Mouse (Mus musculus): ENCODE data around the gene Th. TPM values are rescaled to one million over a fixed set of nuclear protein-coding genes. Genes with fewer than 3 reads are reported as not detected.

Th gene
- polyA plus RNA-seq, 2 experiments = 0.26 to 0.40 TPM

DNA sequence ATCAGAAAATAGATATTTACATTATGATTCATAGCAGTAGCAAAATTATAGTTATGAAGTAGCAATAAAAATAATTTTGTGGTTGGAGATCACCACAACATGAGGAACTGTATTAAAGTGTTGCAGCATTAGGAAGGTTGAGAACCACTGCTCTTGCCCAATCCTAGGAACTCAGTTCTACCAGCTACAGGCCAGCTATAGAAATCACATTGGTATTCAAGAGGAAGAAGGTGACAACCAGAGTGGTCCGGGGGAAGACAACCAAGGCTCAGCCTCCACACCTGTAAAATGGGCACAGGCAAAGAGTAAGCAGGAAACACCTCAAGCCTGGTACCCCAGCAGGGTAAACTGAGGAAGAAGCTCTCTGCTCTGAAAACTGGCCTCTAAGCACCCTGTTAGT lies 27.9 kb upstream of the Th start:
- Histone ChIP-seq H3K27ac (replicated peaks; ENCODE audit: low read depth, low read length) (no peak overlapping the region), H3K9me3 (ENCODE audit: control insufficient read depth, low read length) (no peaks in the 10 kb centered on the region), H3K9ac (ENCODE audit: low read depth, low read length, severe bottlenecking) (no peak overlapping the region), H3K4me2 (replicated peaks; ENCODE audit: low read depth, low read length, severe bottlenecking) (no peak overlapping the region), H3K36me3 (ENCODE audit: control insufficient read depth, insufficient read depth, low read length) (no peaks in the 10 kb centered on the region), H3K27me3 (ENCODE audit: control insufficient read depth, insufficient read depth, low read length) (no peaks in the 10 kb centered on the region), H3K4me1 (ENCODE audit: control insufficient read depth, insufficient read depth, low read length) (no peaks in the 10 kb centered on the region), H3K4me3 (replicated peaks; ENCODE audit: low read length) (no peak overlapping the region)
- 72% methylated on average over 1 of the region's 1 CpGs for WGBS
- no peak for DNase-seq (ENCODE audit: low spot score)
- no peak for ATAC-seq (ENCODE audit: low FRiP score, low read depth)
- no peak for TF ChIP-seq POLR2A (IDR thresholded peaks at IDR 0.05; ENCODE audit: borderline replicate concordance, extremely low read depth, insufficient read depth, insufficient read length)

DNA sequence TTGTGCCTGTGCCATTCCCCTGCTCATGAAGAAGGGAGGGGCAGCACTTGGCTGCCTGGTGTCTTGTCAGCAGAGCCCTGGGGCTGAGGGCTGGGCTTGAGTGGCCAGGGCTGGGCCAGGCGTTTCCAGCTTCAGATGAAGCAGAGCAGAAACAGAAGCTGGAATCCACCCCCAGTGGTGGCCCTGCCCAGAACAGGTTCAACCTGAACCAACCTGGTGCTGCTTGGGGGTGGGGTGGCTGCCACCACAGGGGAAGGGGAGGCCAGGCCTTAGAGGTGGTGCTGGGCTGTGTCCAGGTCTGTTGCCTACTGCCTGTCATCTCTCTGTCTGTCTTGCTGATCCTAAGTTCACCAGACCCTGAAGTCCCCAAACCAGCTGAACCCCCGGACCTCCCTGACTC lies 25.1 kb upstream of the Th start:
- TF ChIP-seq POLR2A (IDR thresholded peaks at IDR 0.05; ENCODE audit: borderline replicate concordance, extremely low read depth, insufficient read depth, insufficient read length) = no peak
- Histone ChIP-seq H3K9ac (ENCODE audit: low read depth, low read length, severe bottlenecking) (no peak overlapping the region), H3K4me1 (ENCODE audit: control insufficient read depth, insufficient read depth, low read length) (no peaks in the 10 kb centered on the region), H3K4me2 (replicated peaks; ENCODE audit: low read depth, low read length, severe bottlenecking) (no peak overlapping the region), H3K9me3 (ENCODE audit: control insufficient read depth, low read length) (no peaks in the 10 kb centered on the region), H3K36me3 (ENCODE audit: control insufficient read depth, insufficient read depth, low read length) (no peaks in the 10 kb centered on the region), H3K4me3 (replicated peaks; ENCODE audit: low read length) (no peak overlapping the region), H3K27ac (replicated peaks; ENCODE audit: low read depth, low read length) (no peak overlapping the region), H3K27me3 (ENCODE audit: control insufficient read depth, insufficient read depth, low read length) (no peaks in the 10 kb centered on the region)
- 58% methylated on average over 2 of the region's 2 CpGs for WGBS
- DNase-seq (ENCODE audit: low spot score) (peak; percentile 7), ATAC-seq (ENCODE audit: low FRiP score, low read depth) (no peak)

DNA sequence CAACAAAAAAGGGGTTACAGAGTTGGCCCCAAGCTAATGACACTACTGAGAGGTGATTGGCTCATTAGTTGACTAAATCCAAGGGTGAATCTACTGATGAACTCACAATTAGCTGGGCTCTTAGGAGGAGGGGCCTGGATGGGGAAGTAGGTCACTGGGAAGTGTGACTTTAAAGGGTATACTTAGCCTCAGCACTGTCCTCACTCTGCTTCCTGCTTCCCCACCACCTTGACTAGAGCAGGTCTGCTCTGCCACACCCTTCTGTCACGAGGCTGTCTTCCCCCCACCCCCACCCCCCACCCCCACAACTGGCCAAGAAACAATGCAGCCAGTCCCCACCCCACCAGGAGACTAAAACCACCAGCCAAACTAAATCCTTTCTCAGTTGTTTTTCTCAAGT lies 18.6 kb upstream of the Th start:
- no peaks in the 10 kb centered on the region for H3K4me1 ChIP-seq (ENCODE audit: control insufficient read depth, insufficient read depth, low read length)
- H3K27me3 ChIP-seq (ENCODE audit: control insufficient read depth, insufficient read depth, low read length) = no peaks in the 10 kb centered on the region
- H3K36me3 ChIP-seq (ENCODE audit: control insufficient read depth, insufficient read depth, low read length) = no peaks in the 10 kb centered on the region
- no peak overlapping the region for H3K4me2 ChIP-seq (replicated peaks; ENCODE audit: low read depth, low read length, severe bottlenecking)
- 10% methylated on average over 1 of the region's 1 CpGs for WGBS
- DNase-seq (ENCODE audit: low spot score) (no peak), ATAC-seq (ENCODE audit: low FRiP score, low read depth) (no peak)
- no peak overlapping the region for H3K4me3 ChIP-seq (replicated peaks; ENCODE audit: low read length)
- no peak overlapping the region for H3K9ac ChIP-seq (ENCODE audit: low read depth, low read length, severe bottlenecking)
- H3K9me3 ChIP-seq (ENCODE audit: control insufficient read depth, low read length) = no peaks in the 10 kb centered on the region
- no peak overlapping the region for H3K27ac ChIP-seq (replicated peaks; ENCODE audit: low read depth, low read length)
- TF ChIP-seq POLR2A (IDR thresholded peaks at IDR 0.05; ENCODE audit: borderline replicate concordance, extremely low read depth, insufficient read depth, insufficient read length) = no peak

DNA sequence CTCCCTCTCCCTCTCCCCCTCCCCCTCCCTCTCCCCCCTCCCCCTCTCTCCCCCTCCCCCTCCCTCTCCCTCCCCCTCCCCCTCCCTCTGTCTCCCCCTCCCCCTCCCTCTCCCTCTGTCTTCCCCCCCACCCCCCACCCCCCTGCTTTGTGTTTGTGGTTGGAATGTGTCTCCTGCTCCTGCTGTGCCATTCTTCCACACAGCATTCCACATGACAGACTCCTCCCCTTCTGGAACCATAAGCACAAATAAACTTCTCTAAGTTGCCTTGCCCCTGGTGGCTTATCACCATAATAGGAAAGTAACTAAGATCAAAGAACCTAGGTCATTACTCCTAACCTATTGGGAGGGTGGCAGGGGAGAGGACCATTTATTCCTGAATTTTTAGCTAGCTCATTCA lies 6.7 kb upstream of the Th start:
- ATAC-seq (ENCODE audit: low FRiP score, low read depth) = no peak
- no peaks in the 10 kb centered on the region for H3K4me1 ChIP-seq (ENCODE audit: control insufficient read depth, insufficient read depth, low read length)
- DNase-seq (ENCODE audit: low spot score) = no peak
- H3K36me3 ChIP-seq (ENCODE audit: control insufficient read depth, insufficient read depth, low read length) = no peaks in the 10 kb centered on the region
- TF ChIP-seq POLR2A (IDR thresholded peaks at IDR 0.05; ENCODE audit: borderline replicate concordance, extremely low read depth, insufficient read depth, insufficient read length) = no peak
- no peaks in the 10 kb centered on the region for H3K9me3 ChIP-seq (ENCODE audit: control insufficient read depth, low read length)
- no peak overlapping the region for H3K4me3 ChIP-seq (replicated peaks; ENCODE audit: low read length)
- H3K4me2 ChIP-seq (replicated peaks; ENCODE audit: low read depth, low read length, severe bottlenecking) = no peak overlapping the region
- no peak overlapping the region for H3K9ac ChIP-seq (ENCODE audit: low read depth, low read length, severe bottlenecking)
- no peak overlapping the region for H3K27ac ChIP-seq (replicated peaks; ENCODE audit: low read depth, low read length)
- no peaks in the 10 kb centered on the region for H3K27me3 ChIP-seq (ENCODE audit: control insufficient read depth, insufficient read depth, low read length)

DNA sequence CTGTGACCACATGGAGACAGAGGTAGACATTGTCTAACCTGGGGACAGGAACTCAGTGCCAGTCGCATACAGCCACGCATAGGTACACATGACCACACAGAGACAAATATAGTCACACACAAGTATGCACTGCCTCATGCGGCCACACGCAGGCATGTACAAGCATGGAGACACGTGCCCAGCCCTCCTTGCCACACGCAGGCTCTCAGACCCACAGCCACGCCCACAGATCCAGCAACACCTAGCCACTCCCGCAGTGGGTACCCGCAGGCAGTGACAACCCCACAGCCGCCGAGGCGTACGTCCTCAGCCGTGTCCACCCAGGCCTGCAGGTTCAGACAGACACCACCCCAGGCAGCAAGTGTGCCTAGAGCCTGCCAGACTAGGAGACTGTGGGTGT lies 4.8 kb upstream of the Th start:
- Histone ChIP-seq H3K4me2 (replicated peaks; ENCODE audit: low read depth, low read length, severe bottlenecking) (no peak overlapping the region), H3K4me3 (replicated peaks; ENCODE audit: low read length) (no peak overlapping the region), H3K27ac (replicated peaks; ENCODE audit: low read depth, low read length) (no peak overlapping the region), H3K4me1 (ENCODE audit: control insufficient read depth, insufficient read depth, low read length) (no peaks in the 10 kb centered on the region), H3K36me3 (ENCODE audit: control insufficient read depth, insufficient read depth, low read length) (no peaks in the 10 kb centered on the region), H3K9me3 (ENCODE audit: control insufficient read depth, low read length) (no peaks in the 10 kb centered on the region), H3K27me3 (ENCODE audit: control insufficient read depth, insufficient read depth, low read length) (no peaks in the 10 kb centered on the region), H3K9ac (ENCODE audit: low read depth, low read length, severe bottlenecking) (no peak overlapping the region)
- TF ChIP-seq POLR2A (IDR thresholded peaks at IDR 0.05; ENCODE audit: borderline replicate concordance, extremely low read depth, insufficient read depth, insufficient read length) = no peak
- DNase-seq (ENCODE audit: low spot score) = no peak
- no peak; the same call in 1 of the 2 replicates for ATAC-seq (ENCODE audit: low FRiP score, low read depth)
- 84% methylated on average over 14 of the region's 14 CpGs for WGBS

DNA sequence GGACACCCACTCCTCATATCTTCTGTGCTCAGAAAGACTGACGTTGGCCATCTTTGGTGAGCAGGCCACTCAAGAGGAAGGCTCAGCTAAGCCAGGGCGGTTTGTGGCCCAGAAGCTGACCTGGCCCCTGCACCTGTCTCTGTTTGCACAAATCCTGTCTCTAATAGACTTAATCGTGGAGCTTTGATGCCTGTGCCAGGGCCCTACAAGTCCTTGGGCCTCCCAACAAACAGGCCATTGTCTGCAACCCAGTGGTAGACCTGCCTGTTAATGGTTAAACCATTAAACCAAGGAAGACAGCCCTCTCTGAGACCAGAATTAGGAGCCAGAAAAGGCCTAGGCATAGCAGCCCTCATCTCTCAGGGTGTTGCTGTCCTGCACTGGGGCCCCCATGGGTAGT lies 1.5 kb upstream of the Th start:
- Histone ChIP-seq H3K36me3 (ENCODE audit: control insufficient read depth, insufficient read depth, low read length) (no peaks in the 10 kb centered on the region), H3K9me3 (ENCODE audit: control insufficient read depth, low read length) (no peaks in the 10 kb centered on the region), H3K27ac (replicated peaks; ENCODE audit: low read depth, low read length) (no peak overlapping the region), H3K27me3 (ENCODE audit: control insufficient read depth, insufficient read depth, low read length) (no peaks in the 10 kb centered on the region), H3K4me1 (ENCODE audit: control insufficient read depth, insufficient read depth, low read length) (no peaks in the 10 kb centered on the region), H3K4me2 (replicated peaks; ENCODE audit: low read depth, low read length, severe bottlenecking) (no peak overlapping the region), H3K4me3 (replicated peaks; ENCODE audit: low read length) (no peak overlapping the region), H3K9ac (ENCODE audit: low read depth, low read length, severe bottlenecking) (no peak overlapping the region)
- no peak for TF ChIP-seq POLR2A (IDR thresholded peaks at IDR 0.05; ENCODE audit: borderline replicate concordance, extremely low read depth, insufficient read depth, insufficient read length)
- DNase-seq (ENCODE audit: low spot score) = no peak
- no peak for ATAC-seq (ENCODE audit: low FRiP score, low read depth)
- 72% methylated on average over 3 of the region's 3 CpGs for WGBS

Data from limb, embryonic 14.5 days (tissue).